Mouse (Mus musculus) liver, embryonic 13.5 days (tissue): ENCODE results near the gene Cmtm8. TPM values are rescaled to one million over a fixed set of nuclear protein-coding genes. Genes with fewer than 3 reads are reported as not detected.

Experiments used
- ATAC-seq: fragments of 200-750 bp; cut with Nextera tagmentation; 2 replicates; pipeline ENCODE4 v1.8.0; 2017; ENCODE audit warnings: low read depth, mild to moderate bottlenecking, moderate number of reproducible peaks, moderate library complexity
- DNase-seq: peaks from one replicate; pipeline ENCODE4 v3.0.0; 2022
- H3K27ac ChIP-seq: fragments of 300-500 bp; sonication (generic); 2 replicates; pipeline ENCODE4 v1.5.1; 2015; ENCODE audit warnings: moderate library complexity, mild to moderate bottlenecking, inconsistent platforms
- H3K27me3 ChIP-seq: fragments of 300-500 bp; sonication (generic); 2 replicates; pipeline ENCODE4 v1.6.1; 2015; ENCODE audit warnings: mild to moderate bottlenecking, inconsistent platforms
- H3K36me3 ChIP-seq: fragments of 300-500 bp; sonication (generic); 2 replicates; pipeline ENCODE4 v1.6.1; 2015; ENCODE audit warnings: mild to moderate bottlenecking, inconsistent platforms
- H3K4me1 ChIP-seq: fragments of 300-500 bp; sonication (generic); replicated peaks from 2 replicates; pipeline ENCODE4 v1.6.1; 2015; ENCODE audit warnings: inconsistent platforms
- H3K4me2 ChIP-seq: fragments of 300-500 bp; sonication (generic); 2 replicates; pipeline ENCODE4 v1.6.1; 2015; ENCODE audit warnings: inconsistent platforms, mild to moderate bottlenecking, moderate library complexity
- H3K4me3 ChIP-seq: fragments of 300-500 bp; sonication (generic); replicated peaks from 2 replicates; pipeline ENCODE4 v1.5.1; 2015; ENCODE audit warnings: mild to moderate bottlenecking, inconsistent platforms
- H3K9ac ChIP-seq: fragments of 300-500 bp; sonication (generic); 2 replicates; pipeline ENCODE4 v1.6.1; 2015; ENCODE audit warnings: mild to moderate bottlenecking, inconsistent platforms
- H3K9me3 ChIP-seq: fragments of 300-500 bp; sonication (generic); replicated peaks from 2 replicates; pipeline ENCODE4 v1.6.1; 2016; ENCODE audit warnings: inconsistent platforms
- WGBS: fragments of 180-500 bp; shearing (Covaris S2); methylation state at CpG from one replicate; pipeline ENCODE4 v1.1.7; 2015; ENCODE audit not compliant: insufficient replicate concordance; 5-methylcytosine and 5-hydroxymethylcytosine counted together
- polyA plus RNA-seq: library from polyadenylated mRNA; unstranded; fragments of >200 nt; fragmentation: Nextera tagmentation; extraction: Ambion mirVana; gene quantifications from 2 replicates; pipeline ENCODE4 v1.2.1, GENCODE M21; 2015

Gene Cmtm8
- polyA plus RNA-seq, 1 experiment from 2014 or later = 23.2 TPM

DNA sequence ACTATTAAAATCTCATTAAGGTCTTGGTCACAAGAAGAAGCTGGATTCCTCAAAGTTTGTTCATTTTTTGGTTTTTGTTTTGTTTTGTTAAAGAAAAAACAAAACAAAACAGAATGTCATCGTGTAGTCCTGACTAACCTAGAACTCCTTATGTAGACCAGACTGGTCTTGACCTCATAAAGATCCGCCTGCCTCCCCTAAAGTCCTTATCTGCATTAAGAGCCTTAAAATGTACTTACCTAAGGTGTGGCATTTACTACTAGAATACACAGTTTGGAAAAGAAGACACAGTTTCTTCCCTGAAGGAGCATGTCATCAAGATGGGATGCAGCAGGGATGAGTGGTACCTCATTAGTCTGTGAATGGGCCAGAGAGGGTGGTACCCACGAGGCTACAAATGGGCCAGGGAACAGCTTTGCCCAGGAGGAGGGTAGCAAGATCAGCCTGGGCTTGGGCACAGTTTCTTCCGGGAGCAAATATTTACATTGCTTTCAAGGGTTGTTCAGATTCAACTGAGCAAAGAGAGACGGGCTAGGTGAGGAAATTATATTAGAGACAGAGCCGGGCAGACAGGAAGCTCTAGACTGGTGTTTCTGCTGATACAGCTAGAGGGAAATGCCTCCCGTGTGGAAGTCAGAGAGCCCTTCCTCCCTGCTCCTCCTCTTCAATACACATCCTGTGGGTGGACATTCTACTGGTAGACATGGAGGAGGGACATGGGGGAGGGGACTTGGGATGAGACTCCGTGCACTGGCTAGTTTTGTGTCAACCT, 7.6 kb upstream of the Cmtm8 start:
- no peak for DNase-seq
- no peak for ATAC-seq

DNA sequence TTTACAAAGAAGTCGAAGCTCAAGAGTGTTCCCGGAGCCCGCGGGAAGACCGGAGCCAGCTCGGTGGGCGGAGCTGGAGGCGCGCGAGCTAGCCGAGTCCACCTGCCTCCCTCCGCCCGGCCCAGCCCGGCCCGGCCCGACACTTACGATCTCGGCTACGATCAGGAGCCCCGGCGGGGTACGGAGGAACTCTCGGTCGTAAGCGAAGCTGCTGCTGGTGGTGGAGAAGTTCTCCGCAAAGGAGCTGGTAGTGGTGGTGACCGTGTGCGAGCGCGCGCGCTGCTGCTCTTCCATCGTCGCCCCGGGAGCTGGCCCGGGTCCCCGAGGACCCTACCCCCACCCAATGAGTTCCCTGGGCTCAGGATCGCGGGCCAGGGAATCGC, 331 bp downstream of the Cmtm8 start:
- Histone ChIP-seq H3K4me3 (peak overlapping the region; percentile 59), H3K4me2 (peak overlapping the region; percentile 72), H3K27ac (peak overlapping the region; percentile 18; the same call in 1 of the 2 replicates), H3K9me3 (no peaks in the 10 kb centered on the region), H3K27me3 (peaks cover 36% of the 10 kb centered on the region), H3K4me1 (0 out of 2 replicates have a peak, but pooled peaks cover 4% of the 10 kb centered on the region), H3K36me3 (no peaks in the 10 kb centered on the region), H3K9ac (peak overlapping the region; percentile 59)
- peak; percentile 19 for ATAC-seq
- WGBS = under 1% methylated on average over 32 of the region's 40 CpGs
- no peak for DNase-seq

More for the DNA sequence above, 7.6 kb upstream of the Cmtm8 start:
- H3K4me2 ChIP-seq = no peak overlapping the region
- H3K9me3 ChIP-seq = no peaks in the 10 kb centered on the region
- H3K36me3 ChIP-seq = no peaks in the 10 kb centered on the region
- H3K4me3 ChIP-seq = no peak overlapping the region
- no peak overlapping the region for H3K27ac ChIP-seq
- peaks cover 5% of the 10 kb centered on the region; the same call in 1 of the 2 replicates for H3K27me3 ChIP-seq
- 15% methylated on average over 8 of the region's 8 CpGs for WGBS
- no peak overlapping the region for H3K9ac ChIP-seq
- H3K4me1 ChIP-seq = peaks cover 5% of the 10 kb centered on the region

DNA sequence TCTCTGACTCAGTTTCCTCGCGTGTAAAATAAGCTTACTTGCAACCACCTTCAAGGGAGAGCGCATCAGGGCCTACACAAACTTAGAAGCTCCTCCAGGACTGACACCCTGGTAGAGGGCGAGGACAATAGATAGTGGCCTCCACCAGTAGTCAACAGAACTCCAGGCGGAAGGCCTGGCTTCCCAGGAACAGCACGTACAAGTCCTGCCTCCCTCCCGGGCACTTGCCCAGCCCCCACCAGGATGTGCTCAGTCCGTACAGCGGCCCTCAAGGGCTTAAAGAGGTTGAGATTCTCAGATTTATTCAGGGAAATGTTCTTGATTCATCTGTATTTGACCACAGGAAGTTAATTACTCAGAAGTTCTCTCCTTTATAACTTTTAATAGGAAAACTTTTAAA, 1.1 kb downstream of the Cmtm8 start:
- Histone ChIP-seq H3K9ac (no peak overlapping the region), H3K9me3 (no peaks in the 10 kb centered on the region), H3K4me1 (0 out of 2 replicates have a peak, but pooled peaks cover 4% of the 10 kb centered on the region), H3K36me3 (no peaks in the 10 kb centered on the region), H3K4me2 (peak overlapping the region; percentile 72), H3K27ac (peak overlapping the region; percentile 63), H3K27me3 (peaks cover 36% of the 10 kb centered on the region), H3K4me3 (peak overlapping the region; percentile 59)
- WGBS = 35% methylated on average over 9 of the region's 9 CpGs
- no peak for ATAC-seq
- DNase-seq = no peak

DNA sequence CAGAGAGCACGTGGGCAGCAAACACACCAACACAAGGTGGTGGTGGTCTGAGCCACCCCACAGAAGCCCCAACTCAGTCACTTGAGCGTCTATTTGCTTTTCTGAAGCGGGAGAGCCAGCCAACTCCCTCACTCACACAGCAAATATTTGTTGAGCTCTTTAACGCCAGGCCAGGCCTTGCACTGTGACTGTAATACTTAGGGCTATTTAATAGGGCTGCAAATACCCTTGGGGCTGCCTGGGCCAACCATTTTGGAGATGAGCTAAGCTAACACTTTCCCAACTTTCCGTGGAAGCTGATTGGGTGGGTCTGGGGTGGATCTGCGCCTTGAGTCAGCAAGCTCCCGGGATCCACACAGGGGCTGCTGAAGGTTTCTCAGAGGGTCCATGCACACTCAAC, 1.7 kb downstream of the Cmtm8 start:
- H3K27ac ChIP-seq = peak overlapping the region; percentile 63
- peaks cover 36% of the 10 kb centered on the region for H3K27me3 ChIP-seq
- 63% methylated on average over 7 of the region's 7 CpGs for WGBS
- no peaks in the 10 kb centered on the region for H3K36me3 ChIP-seq
- no peaks in the 10 kb centered on the region for H3K9me3 ChIP-seq
- no peak overlapping the region for H3K9ac ChIP-seq
- DNase-seq (no peak), ATAC-seq (peak; percentile 18; the same call in 1 of the 2 replicates)
- peak overlapping the region; percentile 59 for H3K4me3 ChIP-seq
- H3K4me1 ChIP-seq = 0 out of 2 replicates have a peak, but pooled peaks cover 4% of the 10 kb centered on the region
- peak overlapping the region; percentile 72 for H3K4me2 ChIP-seq

DNA sequence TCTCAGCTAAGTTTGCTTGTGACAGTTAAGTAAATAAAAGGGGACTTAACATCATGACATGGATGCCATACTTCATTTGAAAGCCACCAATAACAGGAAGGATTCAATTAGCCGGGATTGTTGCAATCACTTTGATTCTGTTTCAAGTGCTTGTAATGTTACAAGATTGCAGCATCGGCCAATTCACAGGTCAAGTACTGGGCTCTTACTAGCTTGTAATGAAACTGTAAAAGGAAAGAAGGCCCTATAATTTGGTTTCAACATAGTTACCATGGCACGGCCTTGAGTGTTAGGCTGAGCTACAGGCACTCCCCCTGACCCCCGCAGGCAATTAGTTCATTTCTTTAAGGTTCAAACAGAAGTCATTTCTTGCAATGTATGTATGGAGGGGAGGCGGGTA, 5.1 kb downstream of the Cmtm8 start:
- Histone ChIP-seq H3K27ac (no peak overlapping the region), H3K4me3 (no peak overlapping the region), H3K9ac (no peak overlapping the region), H3K27me3 (peaks cover 18% of the 10 kb centered on the region), H3K9me3 (no peaks in the 10 kb centered on the region), H3K4me1 (peaks cover 4% of the 10 kb centered on the region; the same call in 1 of the 2 replicates), H3K4me2 (no peak overlapping the region), H3K36me3 (no peaks in the 10 kb centered on the region)
- ATAC-seq (no peak), DNase-seq (no peak)
- 74% methylated on average over 5 of the region's 5 CpGs for WGBS

DNA sequence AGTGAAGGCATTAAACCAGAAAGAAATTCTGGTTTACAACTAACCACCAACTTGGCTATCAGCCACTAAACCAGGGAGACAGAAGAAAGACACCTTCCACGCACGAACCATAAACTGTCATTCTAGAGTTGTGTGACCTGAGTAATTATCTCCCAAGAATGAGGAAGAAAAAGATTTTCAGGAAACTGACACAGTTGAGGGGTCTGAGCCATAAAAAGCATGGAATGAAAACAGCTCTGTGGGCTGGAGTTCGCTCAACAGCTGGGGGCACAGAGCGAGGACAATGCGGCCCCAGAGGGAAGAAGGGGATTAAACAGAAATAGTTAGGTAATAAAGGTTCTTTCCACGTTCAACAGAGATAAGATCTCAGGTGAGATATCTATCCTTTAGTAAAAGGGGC, 12.4 kb downstream of the Cmtm8 start:
- no peak overlapping the region for H3K27ac ChIP-seq
- H3K4me3 ChIP-seq = no peak overlapping the region
- H3K4me1 ChIP-seq = peaks cover 23% of the 10 kb centered on the region
- no peaks in the 10 kb centered on the region for H3K27me3 ChIP-seq
- no peak overlapping the region for H3K9ac ChIP-seq
- ATAC-seq (no peak), DNase-seq (no peak)
- WGBS = 28% methylated on average over 6 of the region's 6 CpGs
- peaks cover 5% of the 10 kb centered on the region; the same call in 1 of the 2 replicates for H3K36me3 ChIP-seq
- H3K9me3 ChIP-seq = no peaks in the 10 kb centered on the region
- no peak overlapping the region for H3K4me2 ChIP-seq

DNA sequence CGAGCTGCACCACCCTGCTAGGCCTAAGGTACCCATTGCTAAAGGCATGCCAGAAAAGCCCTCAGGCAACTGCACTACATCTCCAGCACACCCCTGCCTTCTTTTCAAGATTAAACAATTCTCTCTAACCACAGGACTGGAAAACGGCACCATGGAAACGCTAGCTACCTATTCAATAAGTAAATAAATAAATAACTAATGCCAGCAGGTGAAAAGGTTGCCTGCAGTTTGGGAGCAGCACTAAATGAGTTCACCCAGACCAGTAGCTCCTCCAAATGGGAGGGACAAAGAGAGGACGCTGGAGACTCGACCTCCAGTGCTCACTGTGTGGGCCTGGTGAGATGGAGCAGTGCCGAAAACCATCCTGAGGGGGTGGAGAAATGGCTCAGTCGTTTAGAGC, 13.6 kb downstream of the Cmtm8 start:
- DNase-seq (no peak), ATAC-seq (no peak)
- Histone ChIP-seq H3K9ac (no peak overlapping the region), H3K27me3 (no peaks in the 10 kb centered on the region), H3K9me3 (no peaks in the 10 kb centered on the region), H3K36me3 (peaks cover 5% of the 10 kb centered on the region; the same call in 1 of the 2 replicates), H3K4me2 (no peak overlapping the region), H3K4me3 (no peak overlapping the region), H3K4me1 (peaks cover 23% of the 10 kb centered on the region), H3K27ac (no peak overlapping the region)
- WGBS = 48% methylated on average over 7 of the region's 7 CpGs

DNA sequence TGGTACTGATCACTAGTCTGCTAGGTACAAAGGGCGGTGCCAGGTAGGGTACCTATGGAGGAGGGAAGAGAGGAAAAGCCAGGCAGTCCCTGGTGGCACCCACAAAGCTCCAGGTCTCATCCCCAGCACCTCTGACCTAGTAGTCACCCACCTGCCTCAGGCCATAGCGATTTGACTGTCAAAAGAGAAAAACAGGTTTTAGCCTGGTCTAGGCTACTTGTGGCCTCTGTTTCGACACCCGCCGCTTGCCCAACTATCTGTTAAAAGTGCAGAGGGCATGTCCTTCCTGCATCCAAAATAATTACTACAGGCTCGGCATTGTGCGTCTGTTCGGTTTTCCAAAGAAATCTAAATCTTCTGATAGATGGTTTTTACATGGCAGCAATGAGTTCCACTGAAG, 14.3 kb downstream of the Cmtm8 start:
- no peak overlapping the region for H3K4me3 ChIP-seq
- no peak overlapping the region for H3K4me2 ChIP-seq
- H3K9me3 ChIP-seq = no peaks in the 10 kb centered on the region
- ATAC-seq = 0 out of 2 replicates have a peak, but pooled peaks have one; percentile 37
- no peaks in the 10 kb centered on the region for H3K27me3 ChIP-seq
- WGBS = 75% methylated on average over 8 of the region's 8 CpGs
- peaks cover 26% of the 10 kb centered on the region for H3K4me1 ChIP-seq
- H3K27ac ChIP-seq = peak overlapping the region; percentile 40
- no peak for DNase-seq
- H3K9ac ChIP-seq = no peak overlapping the region
- peaks cover 5% of the 10 kb centered on the region; the same call in 1 of the 2 replicates for H3K36me3 ChIP-seq

DNA sequence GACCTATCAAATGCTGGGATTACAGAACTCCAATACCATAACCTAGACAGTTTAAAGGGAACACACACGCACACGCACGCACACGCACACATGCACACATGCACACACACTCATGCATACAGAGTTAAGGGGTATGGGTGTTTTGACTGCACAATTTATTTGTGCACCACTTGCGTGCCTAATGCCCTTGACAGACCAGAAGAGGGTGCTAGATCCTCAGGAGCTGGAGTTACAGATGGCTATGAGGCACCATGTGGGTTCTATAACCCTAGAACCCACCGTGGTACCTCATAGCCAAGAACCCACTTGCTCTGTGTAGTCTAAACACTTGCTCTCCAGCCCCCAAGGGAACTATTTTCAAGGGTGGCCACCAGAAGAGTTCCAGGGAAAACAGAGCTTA, 15.6 kb downstream of the Cmtm8 start:
- Histone ChIP-seq H3K27ac (no peak overlapping the region), H3K9ac (no peak overlapping the region), H3K4me3 (no peak overlapping the region), H3K36me3 (peaks cover 5% of the 10 kb centered on the region; the same call in 1 of the 2 replicates), H3K27me3 (no peaks in the 10 kb centered on the region), H3K4me1 (peaks cover 21% of the 10 kb centered on the region), H3K9me3 (no peaks in the 10 kb centered on the region), H3K4me2 (no peak overlapping the region)
- WGBS = 84% methylated on average over 6 of the region's 6 CpGs
- ATAC-seq (no peak), DNase-seq (no peak)

DNA sequence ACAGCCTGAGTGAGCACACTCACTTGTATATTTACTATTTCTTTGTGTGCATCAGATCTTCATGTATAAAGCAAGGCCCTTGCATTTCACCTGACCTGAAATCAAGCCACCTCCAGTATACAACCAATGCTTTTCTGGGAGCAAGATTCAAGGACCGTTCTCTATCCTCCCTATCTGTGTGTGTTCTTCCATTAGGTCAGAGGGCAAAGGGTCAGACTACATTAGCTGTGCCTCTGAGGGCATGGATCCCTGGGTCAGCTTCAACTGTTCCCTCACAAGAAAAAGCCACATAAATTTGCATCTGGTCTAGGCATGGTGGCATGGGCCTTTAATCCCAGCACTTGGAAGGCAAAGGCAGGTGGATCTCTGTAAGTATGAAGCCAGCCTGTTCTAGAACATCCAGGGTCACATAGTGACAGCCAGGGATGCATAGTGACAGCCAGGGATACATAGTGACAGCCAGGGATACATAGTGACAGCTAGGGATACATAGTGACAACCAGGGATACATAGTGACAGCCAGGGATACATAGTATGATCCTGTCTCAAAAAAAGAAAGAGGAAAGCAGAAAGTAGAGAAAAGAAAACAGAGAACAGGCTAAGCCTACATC, 16.6 kb downstream of the Cmtm8 start:
- no peaks in the 10 kb centered on the region for H3K27me3 ChIP-seq
- no peak overlapping the region for H3K9ac ChIP-seq
- H3K4me2 ChIP-seq = no peak overlapping the region
- DNase-seq (no peak), ATAC-seq (peak; percentile 29; the same call in 1 of the 2 replicates)
- H3K4me1 ChIP-seq = peaks cover 21% of the 10 kb centered on the region
- 61% methylated on average over 1 of the region's 1 CpGs for whole genome bisulfite sequencing
- no peak overlapping the region for H3K4me3 ChIP-seq
- peaks cover 5% of the 10 kb centered on the region; the same call in 1 of the 2 replicates for H3K36me3 ChIP-seq
- H3K27ac ChIP-seq = no peak overlapping the region
- H3K9me3 ChIP-seq = no peaks in the 10 kb centered on the region

DNA sequence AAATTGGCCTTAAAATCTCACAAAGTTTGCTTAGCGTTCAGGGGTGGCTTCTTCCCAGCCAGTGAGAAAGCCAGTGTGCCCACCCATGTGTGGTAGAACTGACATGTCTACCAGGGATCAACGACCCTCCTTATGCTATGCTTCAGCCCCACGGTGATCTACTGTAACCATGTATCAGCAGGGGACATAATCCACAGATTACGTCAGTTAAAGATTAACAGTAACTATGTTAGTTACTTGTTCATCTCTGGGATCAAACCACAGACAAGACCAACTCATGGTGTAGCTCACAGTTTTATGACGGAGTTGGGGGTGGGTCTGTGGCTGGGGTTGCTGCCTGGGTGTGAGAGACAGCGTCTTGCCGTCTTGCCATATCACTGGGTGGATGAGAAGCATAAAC, 19.8 kb downstream of the Cmtm8 start:
- H3K4me1 ChIP-seq = peaks cover 12% of the 10 kb centered on the region
- H3K36me3 ChIP-seq = peaks cover 5% of the 10 kb centered on the region; the same call in 1 of the 2 replicates
- no peaks in the 10 kb centered on the region for H3K9me3 ChIP-seq
- H3K9ac ChIP-seq = no peak overlapping the region
- no peaks in the 10 kb centered on the region for H3K27me3 ChIP-seq
- H3K27ac ChIP-seq = no peak overlapping the region
- no peak overlapping the region for H3K4me3 ChIP-seq
- WGBS = 65% methylated on average over 7 of the region's 7 CpGs
- DNase-seq (no peak), ATAC-seq (no peak)
- no peak overlapping the region for H3K4me2 ChIP-seq
